Mouse (Mus musculus) layer of hippocampus, postnatal 10 days (tissue): ENCODE measurements around the gene Soat1. TPM values are rescaled to one million over a fixed set of nuclear protein-coding genes. Genes with fewer than 3 reads are reported as not detected.
"Not testable (repeated sequence)": the region's sequence is repeated elsewhere in the genome, so short reads cannot be mapped to it uniquely, and the experiment has no call there.

Source experiments
- DNase-seq, 2 experiments: peaks; one replicate each; pipeline ENCODE4 v3.0.0; 2021; ENCODE audit warnings: low spot score in 2 of 2
- total RNA-seq, 2 experiments: library from RNA; stranded (reverse); gene quantifications; 2 replicates each; pipeline ENCODE4 v1.2.3; 2021

Soat1 gene
- total RNA-seq, 2 experiments from 2014 or later = 44.3 to 48.3 TPM

- no peak for DNase-seq
These were observed 41.6 kb downstream of the Soat1 start for GRCm38 (mm10) chr1:156432498-156432897.

GRCm38 (mm10) chr1:156428434-156428833 is 45.7 kb downstream of the Soat1 start:
- no peak for DNase-seq

GRCm38 (mm10) chr1:156425746-156426145 is 48.4 kb downstream of the Soat1 start:
- no peak for DNase-seq

GRCm38 (mm10) chr1:156424054-156424453 is 50.1 kb downstream of the Soat1 start:
- DNase-seq = no peak

- DNase-seq = no peak
These were observed 50.6 kb downstream of the Soat1 start for GRCm38 (mm10) chr1:156423493-156423892.

- no peak for DNase-seq
These were observed 51.3 kb downstream of the Soat1 start for GRCm38 (mm10) chr1:156422856-156423255.

- DNase-seq = peak; percentile 77 to 84
These were observed 53.3 kb downstream of the Soat1 start, which contains the start of gene Axdnd1 for GRCm38 (mm10) chr1:156420671-156421297. Gene Axdnd1, minus strand, starts transcription at chr1:156421159.

GRCm38 (mm10) chr1:156418170-156418569 is 56.0 kb downstream of the Soat1 start:
- peak; percentile 22 to 46 for DNase-seq

GRCm38 (mm10) chr1:156408521-156408920 is 65.6 kb downstream of the Soat1 start:
- no peak for DNase-seq

GRCm38 (mm10) chr1:156408004-156408403 is 66.1 kb downstream of the Soat1 start:
- no peak for DNase-seq

- DNase-seq = no peak
These were observed 70.9 kb downstream of the Soat1 start for GRCm38 (mm10) chr1:156403251-156403650.

GRCm38 (mm10) chr1:156402491-156402890 is 71.6 kb downstream of the Soat1 start:
- no peak for DNase-seq

GRCm38 (mm10) chr1:156400159-156400558 is 74.0 kb downstream of the Soat1 start:
- not testable (repeated sequence) for DNase-seq

- no peak for DNase-seq
These were observed 81.0 kb downstream of the Soat1 start for GRCm38 (mm10) chr1:156393148-156393547.

- DNase-seq = no peak
These were observed 87.3 kb downstream of the Soat1 start for GRCm38 (mm10) chr1:156386880-156387279.

GRCm38 (mm10) chr1:156386232-156386631 is 87.9 kb downstream of the Soat1 start:
- no peak for DNase-seq

GRCm38 (mm10) chr1:156381217-156381616 is 92.9 kb downstream of the Soat1 start:
- DNase-seq = no peak

Other genes with a start within 250 kb of the Soat1 start
- gene Tdrd5, start 170.7 kb downstream of the Soat1 start, total RNA-seq = 1 to 10 TPM; 5.4 to 6.5 TPM
- gene Nphs2, start 163.6 kb downstream of the Soat1 start, total RNA-seq = under 1 TPM in 1 of 2 experiments, not detected in 1; 0.51 TPM
- gene Gm2000, start 108.3 kb downstream of the Soat1 start, total RNA-seq = 100 to 1,000 TPM; 380 to 411 TPM
- 1 to 10 TPM in 1 of 2 experiments, under 1 TPM in 1; 0.89 to 1.1 TPM for gene Axdnd1, start 53.2 kb downstream of the Soat1 start, total RNA-seq
- gene Gm10031, start 49.7 kb upstream of the Soat1 start, total RNA-seq = 10 to 100 TPM; 40.4 to 48.0 TPM
- 10 to 100 TPM; 71.4 to 71.8 TPM for gene Abl2, start 84.5 kb upstream of the Soat1 start, total RNA-seq
- 1 to 10 TPM; 5.0 to 8.5 TPM for gene Tor3a, start 200.0 kb upstream of the Soat1 start, total RNA-seq
- gene Fam20b, start 244.8 kb upstream of the Soat1 start, total RNA-seq = 10 to 100 TPM; 65.2 to 67.2 TPM